Comparison of ENCODE assay signal across 25 mouse cellular contexts in genomic region chr4:153830491-153830890, GRCm38 (mm10).
"Had no signal": no experiment of that assay in that cellular context is flagged by ENCODE, and none has a peak within 500 bp of the region (broad histone marks: within the 10 kb centered on the region; RNA-seq: fewer than 3 reads in every experiment).

No protein-coding gene starts in this region.

- DNase-seq: gastrocnemius, adult 2 months; gastrocnemius, postnatal 10 days; gastrocnemius, postnatal 25 days; heart, adult 18-20 months; heart, postnatal 10 days; heart, postnatal 4 days; kidney, adult 18-20 months; kidney, adult 9 months; kidney, postnatal 14 days; kidney, postnatal 36 days; layer of hippocampus, adult 9-11 months; layer of hippocampus, postnatal 36 days; left cerebral cortex, postnatal 4 days had no signal

- H3K4me3 ChIP-seq: gastrocnemius, adult 2 months; heart, embryonic 10.5 days; heart, embryonic 12.5 days; hindbrain, embryonic 10.5 days; hindbrain, embryonic 12.5 days; intestine, embryonic 15.5 days; kidney, embryonic 15.5 days; limb, embryonic 13.5 days; limb, embryonic 15.5 days; liver, embryonic 12.5 days had no signal

- H3K27me3 ChIP-seq: heart, embryonic 12.5 days; hindbrain, embryonic 12.5 days; intestine, embryonic 15.5 days; kidney, embryonic 15.5 days; liver, embryonic 12.5 days had no signal

- H3K9me3 ChIP-seq: heart, embryonic 10.5 days; hindbrain, embryonic 12.5 days; intestine, embryonic 15.5 days; kidney, embryonic 15.5 days; limb, embryonic 13.5 days; limb, embryonic 15.5 days had no signal

- H3K27ac ChIP-seq: gastrocnemius, adult 2 months; heart, embryonic 10.5 days; hindbrain, embryonic 10.5 days; hindbrain, embryonic 12.5 days; hindbrain, embryonic 14.5 days; intestine, embryonic 15.5 days; kidney, embryonic 15.5 days; kidney, postnatal 0 days; limb, embryonic 13.5 days; limb, embryonic 15.5 days; liver, embryonic 12.5 days; liver, embryonic 14.5 days had no signal

- H3K4me1 ChIP-seq: heart, embryonic 12.5 days; hindbrain, embryonic 12.5 days; intestine, embryonic 15.5 days; kidney, embryonic 15.5 days; limb, embryonic 13.5 days; limb, embryonic 15.5 days; liver, embryonic 12.5 days had no signal

- H3K36me3 ChIP-seq: heart, embryonic 10.5 days; heart, embryonic 12.5 days; hindbrain, embryonic 10.5 days; hindbrain, embryonic 12.5 days; intestine, embryonic 15.5 days; kidney, embryonic 15.5 days; limb, embryonic 13.5 days; limb, embryonic 15.5 days; liver, embryonic 12.5 days had no signal

- H3K9ac ChIP-seq: heart, embryonic 12.5 days; hindbrain, embryonic 12.5 days; hindbrain, embryonic 14.5 days; intestine, embryonic 15.5 days; kidney, embryonic 15.5 days; limb, embryonic 13.5 days; limb, embryonic 15.5 days; liver, embryonic 12.5 days; liver, embryonic 14.5 days had no signal
